Mouse (Mus musculus): ENCODE data around the gene Uhrf1bp1. TPM values are rescaled to one million over a fixed set of nuclear protein-coding genes. Genes with fewer than 3 reads are reported as not detected.
A peak's percentile ranks its signal among the peaks of the same experiment; 100 is the strongest.

Gene Uhrf1bp1
- total and polyA plus RNA-seq, 2 experiments, result 5.0 to 7.0 TPM

GRCm38 (mm10) chr17:27940352-27940751 lies 84.1 kb downstream of the Uhrf1bp1 start:
- Histone ChIP-seq H3K4me3 (ENCODE audit: insufficient read depth, low read depth, low read length) (no peak overlapping the region), H3K4me1 (ENCODE audit: control insufficient read depth, insufficient read depth, low read length) (peaks cover 10% of the 10 kb centered on the region), H3K27ac (replicated peaks; ENCODE audit: insufficient read depth, low read depth, low read length) (no peak overlapping the region), H3K36me3 (ENCODE audit: control insufficient read depth, insufficient read depth, low read length) (no peaks in the 10 kb centered on the region), H3K9ac (ENCODE audit: low read depth, low read length) (no peak overlapping the region), H3K27me3 (ENCODE audit: control insufficient read depth, insufficient read depth, low read length) (no peaks in the 10 kb centered on the region), H3K79me2 (ENCODE audit: control insufficient read depth, insufficient read depth, low read length) (peaks cover 19% of the 10 kb centered on the region)
- DNase-seq (ENCODE audit: extremely low read depth, low read depth, low spot score), result no peak
- TF ChIP-seq CTCF (IDR thresholded peaks at IDR 0.05; ENCODE audit: low read depth, low read length), result no peak
- TF ChIP-seq POLR2A (IDR thresholded peaks at IDR 0.05; ENCODE audit: extremely low read depth, insufficient read depth, low read length), result no peak
- 79% methylated on average over 4 of the region's 4 CpGs for WGBS

GRCm38 (mm10) chr17:27941178-27941577 lies 84.9 kb downstream of the Uhrf1bp1 start:
- peaks cover 10% of the 10 kb centered on the region for H3K4me1 ChIP-seq (ENCODE audit: control insufficient read depth, insufficient read depth, low read length)
- no peak for TF ChIP-seq POLR2A (IDR thresholded peaks at IDR 0.05; ENCODE audit: extremely low read depth, insufficient read depth, low read length)
- H3K4me3 ChIP-seq (ENCODE audit: insufficient read depth, low read depth, low read length), result no peak overlapping the region
- 74% methylated on average over 5 of the region's 5 CpGs for WGBS
- H3K27me3 ChIP-seq (ENCODE audit: control insufficient read depth, insufficient read depth, low read length), result no peaks in the 10 kb centered on the region
- no peak overlapping the region for H3K27ac ChIP-seq (replicated peaks; ENCODE audit: insufficient read depth, low read depth, low read length)
- H3K36me3 ChIP-seq (ENCODE audit: control insufficient read depth, insufficient read depth, low read length), result no peaks in the 10 kb centered on the region
- H3K79me2 ChIP-seq (ENCODE audit: control insufficient read depth, insufficient read depth, low read length), result peaks cover 16% of the 10 kb centered on the region
- H3K9ac ChIP-seq (ENCODE audit: low read depth, low read length), result no peak overlapping the region
- DNase-seq (ENCODE audit: extremely low read depth, low read depth, low spot score), result no peak

DNA sequence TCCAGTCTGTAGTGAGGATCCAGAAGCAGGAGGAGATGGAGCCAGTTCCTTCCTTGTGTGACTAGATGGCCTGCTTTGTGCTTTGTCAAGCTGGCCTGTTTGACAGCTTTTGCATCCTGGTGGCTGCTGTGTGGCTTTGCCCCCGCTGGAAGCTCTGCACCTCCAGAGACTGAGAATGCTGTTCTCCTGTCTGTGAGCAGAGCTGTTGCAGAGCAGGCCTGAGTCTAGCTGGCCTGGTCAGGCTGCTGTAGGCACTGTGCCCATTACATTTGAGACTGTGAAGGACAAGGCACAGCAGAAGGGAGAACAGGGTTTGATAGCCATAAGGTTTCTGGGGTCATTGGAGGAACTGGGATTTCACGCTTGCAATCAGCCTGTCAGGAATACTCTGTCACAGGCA lies 85.5 kb downstream of the Uhrf1bp1 start:
- DNase-seq (ENCODE audit: extremely low read depth, low read depth, low spot score), result no peak
- WGBS, result 79% methylated on average over 2 of the region's 2 CpGs
- Histone ChIP-seq H3K4me1 (ENCODE audit: control insufficient read depth, insufficient read depth, low read length) (peaks cover 10% of the 10 kb centered on the region), H3K4me3 (ENCODE audit: insufficient read depth, low read depth, low read length) (no peak overlapping the region), H3K36me3 (ENCODE audit: control insufficient read depth, insufficient read depth, low read length) (no peaks in the 10 kb centered on the region), H3K79me2 (ENCODE audit: control insufficient read depth, insufficient read depth, low read length) (peaks cover 19% of the 10 kb centered on the region), H3K9ac (ENCODE audit: low read depth, low read length) (no peak overlapping the region), H3K27me3 (ENCODE audit: control insufficient read depth, insufficient read depth, low read length) (no peaks in the 10 kb centered on the region), H3K27ac (replicated peaks; ENCODE audit: insufficient read depth, low read depth, low read length) (no peak overlapping the region)
- no peak for TF ChIP-seq CTCF (IDR thresholded peaks at IDR 0.05; ENCODE audit: low read depth, low read length)
- TF ChIP-seq POLR2A (IDR thresholded peaks at IDR 0.05; ENCODE audit: extremely low read depth, insufficient read depth, low read length), result no peak

DNA sequence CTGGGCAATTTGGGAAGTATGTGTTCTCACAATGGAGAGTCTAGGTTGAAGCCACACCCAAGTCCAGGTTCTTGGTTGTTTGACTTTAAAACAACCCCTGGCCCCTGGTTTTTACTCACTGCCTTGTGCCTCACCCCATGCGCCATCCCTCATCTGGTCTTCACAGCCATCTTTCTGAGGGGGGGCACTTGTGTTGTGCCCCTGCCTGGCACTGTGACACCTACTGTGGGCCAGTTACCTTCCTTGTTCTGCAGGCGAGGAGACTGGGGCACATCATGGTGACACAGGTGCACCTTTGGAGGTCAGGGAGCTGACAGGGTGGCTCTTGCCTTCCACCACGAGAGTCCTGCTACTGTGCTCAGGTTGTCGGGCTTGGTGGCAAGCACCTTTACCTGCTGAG lies 85.9 kb downstream of the Uhrf1bp1 start:
- Histone ChIP-seq H3K36me3 (ENCODE audit: control insufficient read depth, insufficient read depth, low read length) (no peaks in the 10 kb centered on the region), H3K9ac (ENCODE audit: low read depth, low read length) (no peak overlapping the region), H3K4me3 (ENCODE audit: insufficient read depth, low read depth, low read length) (no peak overlapping the region), H3K27me3 (ENCODE audit: control insufficient read depth, insufficient read depth, low read length) (no peaks in the 10 kb centered on the region), H3K27ac (replicated peaks; ENCODE audit: insufficient read depth, low read depth, low read length) (no peak overlapping the region), H3K79me2 (ENCODE audit: control insufficient read depth, insufficient read depth, low read length) (peaks cover 23% of the 10 kb centered on the region), H3K4me1 (ENCODE audit: control insufficient read depth, insufficient read depth, low read length) (peaks cover 9% of the 10 kb centered on the region)
- DNase-seq (ENCODE audit: extremely low read depth, low read depth, low spot score), result no peak
- no peak for TF ChIP-seq POLR2A (IDR thresholded peaks at IDR 0.05; ENCODE audit: extremely low read depth, insufficient read depth, low read length)
- no peak for TF ChIP-seq CTCF (IDR thresholded peaks at IDR 0.05; ENCODE audit: low read depth, low read length)
- whole genome bisulfite sequencing, result 97% methylated on average over 4 of the region's 4 CpGs

- 45% methylated on average over 6 of the region's 6 CpGs for WGBS
- Histone ChIP-seq H3K4me1 (ENCODE audit: control insufficient read depth, insufficient read depth, low read length) (0 out of 2 replicates have a peak, but pooled peaks cover 2% of the 10 kb centered on the region), H3K36me3 (ENCODE audit: control insufficient read depth, insufficient read depth, low read length) (no peaks in the 10 kb centered on the region), H3K79me2 (ENCODE audit: control insufficient read depth, insufficient read depth, low read length) (peaks cover 37% of the 10 kb centered on the region; the same call in 1 of the 2 replicates), H3K27me3 (ENCODE audit: control insufficient read depth, insufficient read depth, low read length) (no peaks in the 10 kb centered on the region), H3K4me3 (ENCODE audit: insufficient read depth, low read depth, low read length) (no peak overlapping the region), H3K9ac (ENCODE audit: low read depth, low read length) (no peak overlapping the region), H3K27ac (replicated peaks; ENCODE audit: insufficient read depth, low read depth, low read length) (no peak overlapping the region)
- no peak for TF ChIP-seq POLR2A (IDR thresholded peaks at IDR 0.05; ENCODE audit: extremely low read depth, insufficient read depth, low read length)
- TF ChIP-seq CTCF (IDR thresholded peaks at IDR 0.05; ENCODE audit: low read depth, low read length), result no peak
- peak; percentile 57 for DNase-seq (ENCODE audit: extremely low read depth, low read depth, low spot score)
Observed at GRCm38 (mm10) chr17:27945546-27946216, 89.4 kb downstream of the Uhrf1bp1 start.

DNA sequence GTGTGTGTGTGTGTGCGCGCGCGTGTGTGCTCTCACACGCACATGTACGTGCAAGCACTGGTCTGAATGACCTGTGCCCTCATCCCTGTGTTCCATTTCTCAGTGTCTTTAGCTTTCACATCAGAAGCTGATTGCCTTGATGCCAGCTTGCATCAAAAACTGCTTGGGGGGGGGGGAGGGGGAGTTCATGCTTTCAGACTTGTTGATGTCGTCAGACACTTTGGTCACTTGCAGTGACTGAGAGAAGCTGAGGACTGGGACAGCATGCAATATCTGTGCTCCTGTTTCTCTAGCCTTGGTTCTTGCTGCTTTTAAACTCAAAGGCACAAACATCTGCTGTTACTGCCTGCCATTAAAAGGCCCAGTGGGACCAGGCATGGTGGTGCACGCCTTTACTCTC lies 90.1 kb downstream of the Uhrf1bp1 start:
- peaks cover 37% of the 10 kb centered on the region; the same call in 1 of the 2 replicates for H3K79me2 ChIP-seq (ENCODE audit: control insufficient read depth, insufficient read depth, low read length)
- DNase-seq (ENCODE audit: extremely low read depth, low read depth, low spot score), result no peak
- no peak overlapping the region for H3K4me3 ChIP-seq (ENCODE audit: insufficient read depth, low read depth, low read length)
- no peak overlapping the region for H3K9ac ChIP-seq (ENCODE audit: low read depth, low read length)
- WGBS, result 88% methylated on average over 8 of the region's 8 CpGs
- no peaks in the 10 kb centered on the region for H3K27me3 ChIP-seq (ENCODE audit: control insufficient read depth, insufficient read depth, low read length)
- H3K4me1 ChIP-seq (ENCODE audit: control insufficient read depth, insufficient read depth, low read length), result 0 out of 2 replicates have a peak, but pooled peaks cover 2% of the 10 kb centered on the region
- no peaks in the 10 kb centered on the region for H3K36me3 ChIP-seq (ENCODE audit: control insufficient read depth, insufficient read depth, low read length)
- no peak for TF ChIP-seq POLR2A (IDR thresholded peaks at IDR 0.05; ENCODE audit: extremely low read depth, insufficient read depth, low read length)
- H3K27ac ChIP-seq (replicated peaks; ENCODE audit: insufficient read depth, low read depth, low read length), result no peak overlapping the region

All from liver, adult 2 months (tissue).